Mouse (Mus musculus) kidney, adult 2 months (tissue): ENCODE results near the gene Rassf10.

Source experiments
- CTCF ChIP-seq: fragments of 200-500 bp; conservative IDR thresholded peaks from 2 replicates; pipeline ENCODE4 v1.5.1; 2011; ENCODE audit warnings: low read depth, mild to moderate bottlenecking, control low read depth, low read length, moderate library complexity, mixed read lengths; ENCODE audit not compliant: insufficient read depth, insufficient read length
- POLR2A ChIP-seq: fragments of 200-500 bp; IDR thresholded peaks from one replicate; pipeline ENCODE4 v1.6.1; 2011; ENCODE audit warnings: low read depth, low read length, control low read depth

DNA sequence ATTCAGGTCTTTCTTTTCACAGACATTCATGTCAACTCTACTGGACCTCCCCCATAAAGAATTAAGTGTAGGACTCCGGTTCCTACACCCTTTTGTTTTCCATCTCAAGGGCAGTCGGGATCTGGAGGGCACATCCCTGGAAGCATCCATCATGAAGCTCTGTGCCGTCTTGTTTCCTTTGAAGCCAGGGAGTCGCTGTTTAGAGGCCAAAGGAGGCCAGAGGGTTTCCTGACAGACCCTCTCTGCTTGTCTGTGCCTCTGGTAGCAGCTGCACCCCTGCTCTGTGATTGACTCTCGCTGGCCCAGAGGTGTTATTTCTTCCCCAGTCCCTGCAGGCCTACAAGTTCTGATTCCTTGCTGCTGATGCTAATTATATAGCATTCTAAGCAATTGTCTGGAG lies 14.8 kb upstream of the Rassf10 start:
- no peak for TF ChIP-seq CTCF
- no peak for TF ChIP-seq POLR2A
